Mouse (Mus musculus): ENCODE measurements around the gene Plxnb2. TPM values are rescaled to one million over a fixed set of nuclear protein-coding genes. Genes with fewer than 3 reads are reported as not detected.

The Plxnb2 gene
- polyA plus RNA-seq, 1 experiment: 30.9 TPM

GRCm38 (mm10) chr15:89170102-89170501 lies 10.5 kb downstream of the Plxnb2 start:
- 54% methylated on average over 3 of the region's 3 CpGs for WGBS
- no peaks in the 10 kb centered on the region; the same call in 1 of the 2 replicates for H3K4me1 ChIP-seq (ENCODE audit: control insufficient read depth, insufficient read depth, low read length)

GRCm38 (mm10) chr15:89169431-89169830 lies 11.2 kb downstream of the Plxnb2 start:
- Histone ChIP-seq H3K4me3 (replicated peaks; ENCODE audit: control insufficient read depth, low read depth, low read length) (no peak overlapping the region), H3K4me1 (ENCODE audit: control insufficient read depth, insufficient read depth, low read length) (no peaks in the 10 kb centered on the region; the same call in 1 of the 2 replicates)

More at GRCm38 (mm10) chr15:89170102-89170501, 10.5 kb downstream of the Plxnb2 start:
- TF ChIP-seq POLR2A (IDR thresholded peaks at IDR 0.05; ENCODE audit: borderline replicate concordance, control insufficient read depth, low read depth, low read length): no peak
- Histone ChIP-seq H3K4me3 (replicated peaks; ENCODE audit: control insufficient read depth, low read depth, low read length) (no peak overlapping the region), H3K27ac (ENCODE audit: control insufficient read depth, insufficient read depth, low read depth, low read length, poor library complexity) (no peak overlapping the region)

GRCm38 (mm10) chr15:89168922-89169321 lies 11.7 kb downstream of the Plxnb2 start:
- 85% methylated on average over 10 of the region's 10 CpGs for WGBS
- Histone ChIP-seq H3K4me3 (replicated peaks; ENCODE audit: control insufficient read depth, low read depth, low read length) (no peak overlapping the region), H3K27ac (ENCODE audit: control insufficient read depth, insufficient read depth, low read depth, low read length, poor library complexity) (no peak overlapping the region), H3K4me1 (ENCODE audit: control insufficient read depth, insufficient read depth, low read length) (no peaks in the 10 kb centered on the region; the same call in 1 of the 2 replicates)
- TF ChIP-seq CTCF (IDR thresholded peaks at IDR 0.05; ENCODE audit: control insufficient read depth, insufficient read depth, low read length): no peak
- no peak for TF ChIP-seq POLR2A (IDR thresholded peaks at IDR 0.05; ENCODE audit: borderline replicate concordance, control insufficient read depth, low read depth, low read length)

More at GRCm38 (mm10) chr15:89169431-89169830, 11.2 kb downstream of the Plxnb2 start:
- TF ChIP-seq CTCF (IDR thresholded peaks at IDR 0.05; ENCODE audit: control insufficient read depth, insufficient read depth, low read length): no peak
- no peak for TF ChIP-seq POLR2A (IDR thresholded peaks at IDR 0.05; ENCODE audit: borderline replicate concordance, control insufficient read depth, low read depth, low read length)
- no peak overlapping the region for H3K27ac ChIP-seq (ENCODE audit: control insufficient read depth, insufficient read depth, low read depth, low read length, poor library complexity)
- WGBS: 73% methylated on average over 10 of the region's 10 CpGs

- 88% methylated on average over 12 of the region's 12 CpGs for WGBS
- no peaks in the 10 kb centered on the region for H3K4me1 ChIP-seq (ENCODE audit: control insufficient read depth, insufficient read depth, low read length)
- no peak overlapping the region for H3K27ac ChIP-seq (ENCODE audit: control insufficient read depth, insufficient read depth, low read depth, low read length, poor library complexity)
- TF ChIP-seq POLR2A (IDR thresholded peaks at IDR 0.05; ENCODE audit: borderline replicate concordance, control insufficient read depth, low read depth, low read length) (no peak), CTCF (IDR thresholded peaks at IDR 0.05; ENCODE audit: control insufficient read depth, insufficient read depth, low read length) (no peak)
- no peak overlapping the region for H3K4me3 ChIP-seq (replicated peaks; ENCODE audit: control insufficient read depth, low read depth, low read length)
These were observed 15.1 kb downstream of the Plxnb2 start for GRCm38 (mm10) chr15:89165478-89165877.

GRCm38 (mm10) chr15:89161397-89161796 lies 19.2 kb downstream of the Plxnb2 start:
- TF ChIP-seq CTCF (IDR thresholded peaks at IDR 0.05; ENCODE audit: control insufficient read depth, insufficient read depth, low read length) (no peak), POLR2A (IDR thresholded peaks at IDR 0.05; ENCODE audit: borderline replicate concordance, control insufficient read depth, low read depth, low read length) (no peak)
- WGBS: 55% methylated on average over 9 of the region's 9 CpGs

GRCm38 (mm10) chr15:89158516-89158915 lies 22.1 kb downstream of the Plxnb2 start:
- H3K4me1 ChIP-seq (ENCODE audit: control insufficient read depth, insufficient read depth, low read length): no peaks in the 10 kb centered on the region
- 94% methylated on average over 16 of the region's 16 CpGs for WGBS
- no peak overlapping the region for H3K27ac ChIP-seq (ENCODE audit: control insufficient read depth, insufficient read depth, low read depth, low read length, poor library complexity)
- no peak overlapping the region for H3K4me3 ChIP-seq (replicated peaks; ENCODE audit: control insufficient read depth, low read depth, low read length)
- no peak for TF ChIP-seq CTCF (IDR thresholded peaks at IDR 0.05; ENCODE audit: control insufficient read depth, insufficient read depth, low read length)
- TF ChIP-seq POLR2A (IDR thresholded peaks at IDR 0.05; ENCODE audit: borderline replicate concordance, control insufficient read depth, low read depth, low read length): no peak

More at GRCm38 (mm10) chr15:89161397-89161796, 19.2 kb downstream of the Plxnb2 start:
- Histone ChIP-seq H3K4me3 (replicated peaks; ENCODE audit: control insufficient read depth, low read depth, low read length) (no peak overlapping the region), H3K27ac (ENCODE audit: control insufficient read depth, insufficient read depth, low read depth, low read length, poor library complexity) (no peak overlapping the region), H3K4me1 (ENCODE audit: control insufficient read depth, insufficient read depth, low read length) (no peaks in the 10 kb centered on the region)

GRCm38 (mm10) chr15:89157954-89158353 lies 22.6 kb downstream of the Plxnb2 start:
- TF ChIP-seq POLR2A (IDR thresholded peaks at IDR 0.05; ENCODE audit: borderline replicate concordance, control insufficient read depth, low read depth, low read length): no peak
- peak; percentile 81 for TF ChIP-seq CTCF (IDR thresholded peaks at IDR 0.05; ENCODE audit: control insufficient read depth, insufficient read depth, low read length)
- H3K4me3 ChIP-seq (replicated peaks; ENCODE audit: control insufficient read depth, low read depth, low read length): no peak overlapping the region
- H3K4me1 ChIP-seq (ENCODE audit: control insufficient read depth, insufficient read depth, low read length): no peaks in the 10 kb centered on the region
- WGBS: 57% methylated on average over 7 of the region's 7 CpGs
- no peak overlapping the region for H3K27ac ChIP-seq (ENCODE audit: control insufficient read depth, insufficient read depth, low read depth, low read length, poor library complexity)

GRCm38 (mm10) chr15:89152312-89152711 lies 28.3 kb downstream of the Plxnb2 start:
- Histone ChIP-seq H3K4me3 (replicated peaks; ENCODE audit: control insufficient read depth, low read depth, low read length) (no peak overlapping the region), H3K27ac (ENCODE audit: control insufficient read depth, insufficient read depth, low read depth, low read length, poor library complexity) (no peak overlapping the region), H3K4me1 (ENCODE audit: control insufficient read depth, insufficient read depth, low read length) (no peaks in the 10 kb centered on the region)
- no peak for TF ChIP-seq POLR2A (IDR thresholded peaks at IDR 0.05; ENCODE audit: borderline replicate concordance, control insufficient read depth, low read depth, low read length)
- TF ChIP-seq CTCF (IDR thresholded peaks at IDR 0.05; ENCODE audit: control insufficient read depth, insufficient read depth, low read length): no peak

- no peak for TF ChIP-seq POLR2A (IDR thresholded peaks at IDR 0.05; ENCODE audit: borderline replicate concordance, control insufficient read depth, low read depth, low read length)
- Histone ChIP-seq H3K4me3 (replicated peaks; ENCODE audit: control insufficient read depth, low read depth, low read length) (no peak overlapping the region), H3K27ac (ENCODE audit: control insufficient read depth, insufficient read depth, low read depth, low read length, poor library complexity) (no peak overlapping the region), H3K4me1 (ENCODE audit: control insufficient read depth, insufficient read depth, low read length) (no peaks in the 10 kb centered on the region; the same call in 1 of the 2 replicates)
- 13% methylated on average over 13 of the region's 13 CpGs for WGBS
These were observed 30.6 kb downstream of the Plxnb2 start for GRCm38 (mm10) chr15:89150041-89150390.
